Mouse (Mus musculus) duodenum, adult 2 months (tissue): ENCODE measurements around the gene Rassf4. TPM values are rescaled to one million over a fixed set of nuclear protein-coding genes. Genes with fewer than 3 reads are reported as not detected.

Experiments used
- polyA plus RNA-seq: library from polyadenylated mRNA; depleted of rRNA; stranded (reverse); fragments of >200 nt; gene quantifications from 2 replicates; pipeline ENCODE4 v1.2.3, GENCODE M21; 2012; ENCODE audit warnings: low replicate concordance; rRNA removed

Gene Rassf4
- 2.0 and 4.3 TPM in 2 replicates for polyA plus RNA-seq

GRCm38 (mm10) chr6:116673471-116674282 lies at the start of gene Rassf4:
Rassf4 (minus strand) TSS chr6:116673952.

GRCm38 (mm10) chr6:116716666-116717065 lies 42.9 kb upstream of the Rassf4 start, which contains the start of gene Tmem72:
Tmem72 (minus strand) TSS chr6:116716913.

GRCm38 (mm10) chr6:116650406-116650805 lies 23.3 kb downstream of the Rassf4 start, which contains the start of gene Depp1:
Depp1 (plus strand) TSS chr6:116650609.

GRCm38 (mm10) chr6:116628539-116629171 lies 45.1 kb downstream of the Rassf4 start, which contains the start of gene Zfp422:
Zfp422 (minus strand) TSS chr6:116628999.

GRCm38 (mm10) chr6:116584095-116584494 lies 89.7 kb downstream of the Rassf4 start, which contains the start of gene Olfr215:
Olfr215 (minus strand) TSS chr6:116584195.

Other genes starting within 250 kb of the Rassf4 start
- gene Alox5, start 212.8 kb downstream of the Rassf4 start, polyA plus RNA-seq = 1.8 and 2.6 TPM in 2 replicates
- not detected in 2 replicates for gene Olfr211, start 184.9 kb downstream of the Rassf4 start, polyA plus RNA-seq
- not detected in 2 replicates for gene Olfr212, start 167.4 kb downstream of the Rassf4 start, polyA plus RNA-seq
- gene Olfr213, start 135.5 kb downstream of the Rassf4 start, polyA plus RNA-seq = not detected in 2 replicates
- gene Gm5580, start 122.8 kb downstream of the Rassf4 start, polyA plus RNA-seq = not detected in 2 replicates
- gene Olfr214, start 119.7 kb downstream of the Rassf4 start, polyA plus RNA-seq = not detected in 2 replicates
- gene Olfr215, start 89.8 kb downstream of the Rassf4 start, polyA plus RNA-seq = not detected in 2 replicates
- gene Zfp422, start 45.0 kb downstream of the Rassf4 start, polyA plus RNA-seq = 1.9 and 7.5 TPM in 2 replicates
- gene Depp1, start 23.3 kb downstream of the Rassf4 start, polyA plus RNA-seq = 3.7 and 5.2 TPM in 2 replicates
- 0.01 TPM in 1 of 2 replicates, not detected in the other for gene Tmem72, start 43.0 kb upstream of the Rassf4 start, polyA plus RNA-seq